Mouse (Mus musculus) midbrain, embryonic 10.5 days (tissue): ENCODE results near the gene Arhgap33. TPM values are rescaled to one million over a fixed set of nuclear protein-coding genes. Genes with fewer than 3 reads are reported as not detected.

ENCODE experiments used
- DNase-seq: peaks from one replicate; pipeline ENCODE4 v3.0.0-alpha.2; 2017; ENCODE audit warnings: low spot score
- H3K27ac ChIP-seq: fragments of 300-500 bp; sonication (generic); replicated peaks from 2 replicates; pipeline ENCODE4 v1.5.1; 2016; ENCODE audit warnings: mild to moderate bottlenecking
- H3K27me3 ChIP-seq: fragments of 300-500 bp; sonication (generic); 2 replicates; pipeline ENCODE4 v1.6.1; 2016; ENCODE audit warnings: low read depth, mild to moderate bottlenecking; ENCODE audit not compliant: poor library complexity, severe bottlenecking
- H3K36me3 ChIP-seq: fragments of 300-500 bp; sonication (generic); 2 replicates; pipeline ENCODE4 v1.6.1; 2016; ENCODE audit warnings: mild to moderate bottlenecking, moderate library complexity
- H3K4me1 ChIP-seq: fragments of 300-500 bp; sonication (generic); 2 replicates; pipeline ENCODE4 v1.6.1; 2016
- H3K4me3 ChIP-seq: fragments of 300-500 bp; sonication (generic); 2 replicates; pipeline ENCODE4 v1.5.1; 2016; ENCODE audit warnings: mild to moderate bottlenecking, moderate library complexity
- H3K9me3 ChIP-seq: fragments of 300-500 bp; sonication (generic); replicated peaks from 2 replicates; pipeline ENCODE4 v1.6.1; 2016; ENCODE audit warnings: mild to moderate bottlenecking
- WGBS: fragments of 180-500 bp; shearing (Covaris S2); methylation state at CpG from one replicate; pipeline ENCODE4 v1.1.7; 2016; 5-methylcytosine and 5-hydroxymethylcytosine counted together
- microRNA-seq: library from miRNA; unstranded; fragments of <30 nt; microRNA quantifications from one replicate; pipeline ENCODE4, GENCODE M21; 2017
- polyA plus RNA-seq: library from polyadenylated mRNA; unstranded; fragments of >200 nt; fragmentation: Nextera tagmentation; extraction: Ambion mirVana; gene quantifications from 2 replicates; pipeline ENCODE4 v1.2.1, GENCODE M21; 2016

Arhgap33 gene
- polyA plus RNA-seq, 1 experiment from 2014 or later, result 36.6 TPM

GRCm38 (mm10) chr7:30474999-30475398, 59.9 kb downstream of the Arhgap33 start:
- WGBS, result 73% methylated on average over 4 of the region's 4 CpGs
- Histone ChIP-seq H3K4me1 (peaks cover 15% of the 10 kb centered on the region), H3K4me3 (no peak overlapping the region), H3K36me3 (no peaks in the 10 kb centered on the region), H3K27me3 (0 out of 2 replicates have a peak, but pooled peaks cover 18% of the 10 kb centered on the region), H3K9me3 (peaks cover 4% of the 10 kb centered on the region; the same call in 1 of the 2 replicates), H3K27ac (no peak overlapping the region)
- no peak for DNase-seq

- Histone ChIP-seq H3K9me3 (peaks cover 4% of the 10 kb centered on the region; the same call in 1 of the 2 replicates), H3K4me1 (peaks cover 3% of the 10 kb centered on the region)
These were observed 62.4 kb downstream of the Arhgap33 start for GRCm38 (mm10) chr7:30472411-30472810.

More at GRCm38 (mm10) chr7:30472411-30472810, 62.4 kb downstream of the Arhgap33 start:
- 51% methylated on average over 5 of the region's 5 CpGs for WGBS
- peaks cover 23% of the 10 kb centered on the region for H3K27me3 ChIP-seq
- H3K4me3 ChIP-seq, result no peak overlapping the region
- DNase-seq, result peak; percentile 56
- H3K36me3 ChIP-seq, result no peaks in the 10 kb centered on the region
- no peak overlapping the region for H3K27ac ChIP-seq

Small RNA genes lying within 50 kb of the gene (microRNA-seq; reads per million reads assigned to microRNA genes)
- gene Gm38670, result 1.8 reads per million

Other genes starting within 250 kb of the Arhgap33 start
- 54.9 and 76.3 TPM in 2 replicates for gene Clip3, start 243.3 kb downstream of the Arhgap33 start, polyA plus RNA-seq
- gene Alkbh6, start 226.3 kb downstream of the Arhgap33 start, polyA plus RNA-seq, result 95.4 and 96.9 TPM in 2 replicates
- gene Syne4, start 220.3 kb downstream of the Arhgap33 start, polyA plus RNA-seq, result 13.7 and 14.8 TPM in 2 replicates
- 2.6 and 4.6 TPM in 2 replicates for gene E130208F15Rik, start 213.3 kb downstream of the Arhgap33 start, polyA plus RNA-seq
- gene Sdhaf1, start 211.2 kb downstream of the Arhgap33 start, polyA plus RNA-seq, result 19.3 and 22.5 TPM in 2 replicates
- 5.4 and 6.2 TPM in 2 replicates for gene Lrfn3, start 172.3 kb downstream of the Arhgap33 start, polyA plus RNA-seq
- gene Tyrobp, start 121.3 kb downstream of the Arhgap33 start, polyA plus RNA-seq, result 15.7 and 19.6 TPM in 2 replicates
- gene Hcst, start 115.2 kb downstream of the Arhgap33 start, polyA plus RNA-seq, result 0.35 TPM in 1 of 2 replicates, not detected in the other
- 1.4 and 1.5 TPM in 2 replicates for gene Nfkbid, start 113.3 kb downstream of the Arhgap33 start, polyA plus RNA-seq
- 69.6 and 124 TPM in 2 replicates for gene Aplp1, start 89.5 kb downstream of the Arhgap33 start, polyA plus RNA-seq
- 1.7 and 1.9 TPM in 2 replicates for gene Kirrel2, start 77.4 kb downstream of the Arhgap33 start, polyA plus RNA-seq
- gene Nphs1, start 76.7 kb downstream of the Arhgap33 start, polyA plus RNA-seq, result 0.16 and 0.23 TPM in 2 replicates
- not detected in 2 replicates for gene Prodh2, start 41.4 kb downstream of the Arhgap33 start, polyA plus RNA-seq
- 6.1 and 6.2 TPM in 2 replicates for gene Hspb6, start 17.1 kb upstream of the Arhgap33 start, polyA plus RNA-seq
- 13.4 and 17.1 TPM in 2 replicates for gene Proser3, start 17.2 kb upstream of the Arhgap33 start, polyA plus RNA-seq
- gene Lin37, start 24.8 kb upstream of the Arhgap33 start, polyA plus RNA-seq, result 45.9 and 46.7 TPM in 2 replicates
- gene U2af1l4, start 28.2 kb upstream of the Arhgap33 start, polyA plus RNA-seq, result 93.2 and 99.5 TPM in 2 replicates
- 17.0 and 19.6 TPM in 2 replicates for gene Gm49396, start 28.3 kb upstream of the Arhgap33 start, polyA plus RNA-seq
- gene Psenen, start 28.6 kb upstream of the Arhgap33 start, polyA plus RNA-seq, result 131 and 133 TPM in 2 replicates
- gene Igflr1, start 30.4 kb upstream of the Arhgap33 start, polyA plus RNA-seq, result 4.4 and 7.2 TPM in 2 replicates
- 7.4 and 10.6 TPM in 2 replicates for gene Kmt2b, start 53.7 kb upstream of the Arhgap33 start, polyA plus RNA-seq
- 0.26 and 0.61 TPM in 2 replicates for gene Zbtb32, start 63.8 kb upstream of the Arhgap33 start, polyA plus RNA-seq
- 0.44 and 0.79 TPM in 2 replicates for gene Upk1a, start 77.8 kb upstream of the Arhgap33 start, polyA plus RNA-seq
- 779 and 792 TPM in 2 replicates for gene Cox6b1, start 91.1 kb upstream of the Arhgap33 start, polyA plus RNA-seq
- gene Etv2, start 100.8 kb upstream of the Arhgap33 start, polyA plus RNA-seq, result not detected in 2 replicates
- gene Rbm42, start 115.3 kb upstream of the Arhgap33 start, polyA plus RNA-seq, result 140 and 145 TPM in 2 replicates
- 79.8 and 84.0 TPM in 2 replicates for gene Haus5, start 129.9 kb upstream of the Arhgap33 start, polyA plus RNA-seq
- not detected in 2 replicates for gene Pmis2, start 136.5 kb upstream of the Arhgap33 start, polyA plus RNA-seq
- gene 2200002J24Rik, start 163.9 kb upstream of the Arhgap33 start, polyA plus RNA-seq, result not detected in 2 replicates
- 0.89 and 1.1 TPM in 2 replicates for gene Atp4a, start 177.1 kb upstream of the Arhgap33 start, polyA plus RNA-seq
- 155 and 164 TPM in 2 replicates for gene Tmem147, start 194.5 kb upstream of the Arhgap33 start, polyA plus RNA-seq
- gene Gapdhs, start 208.6 kb upstream of the Arhgap33 start, polyA plus RNA-seq, result 0.33 and 0.40 TPM in 2 replicates
- gene Sbsn, start 216.4 kb upstream of the Arhgap33 start, polyA plus RNA-seq, result 0.51 and 0.65 TPM in 2 replicates
- gene Dmkn, start 228.7 kb upstream of the Arhgap33 start, polyA plus RNA-seq, result not detected in 2 replicates